Mouse (Mus musculus) thymus, postnatal 14 days (tissue): Measurements from ENCODE around the gene Dcaf7.

Experiments
- DNase-seq: peaks from one replicate; pipeline ENCODE4 v3.0.0; 2021

Dcaf7 gene

GRCm38 (mm10) chr11:106045780-106046179 lies 9.1 kb downstream of the Dcaf7 start:
- no peak for DNase-seq

- DNase-seq = no peak
These were observed 9.9 kb downstream of the Dcaf7 start for GRCm38 (mm10) chr11:106046584-106046983.

- DNase-seq = no peak
These were observed 17.2 kb downstream of the Dcaf7 start for GRCm38 (mm10) chr11:106053921-106054320.

DNA sequence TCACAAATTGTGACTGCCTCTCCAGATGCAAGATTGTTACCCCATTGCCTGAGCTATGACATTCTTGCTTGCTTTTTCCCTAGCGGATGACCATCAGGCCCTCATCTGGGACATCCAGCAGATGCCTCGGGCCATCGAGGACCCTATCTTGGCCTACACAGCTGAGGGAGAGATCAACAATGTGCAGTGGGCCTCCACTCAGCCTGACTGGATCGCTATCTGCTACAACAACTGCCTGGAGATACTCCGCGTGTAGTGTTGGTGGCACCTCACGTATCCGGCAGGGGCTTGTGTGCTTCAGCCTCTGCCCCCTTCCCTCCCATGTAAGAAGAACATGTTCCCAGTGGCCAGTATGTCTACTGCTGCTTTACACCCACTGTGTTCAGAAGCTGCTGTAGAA lies 17.9 kb downstream of the Dcaf7 start:
- DNase-seq = no peak

DNA sequence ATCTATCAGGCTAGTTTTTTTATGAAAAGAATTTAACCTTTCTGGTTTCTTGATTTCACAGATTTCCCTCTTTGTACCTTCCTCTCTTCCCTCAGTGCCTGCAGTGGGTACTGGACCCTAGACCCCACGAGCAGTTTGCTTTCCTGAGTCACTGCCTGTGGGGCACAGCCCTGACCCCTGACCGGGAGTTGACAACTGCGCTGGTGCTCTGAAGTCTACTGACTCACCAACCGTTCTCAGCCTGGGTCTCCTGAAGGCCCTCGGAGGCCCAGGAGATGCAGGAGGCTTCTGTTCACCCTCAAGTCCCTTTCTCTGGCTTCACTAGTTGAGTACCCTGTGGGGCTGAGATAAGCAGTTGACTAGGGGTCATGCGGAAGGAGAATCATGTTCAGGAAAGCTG lies 18.7 kb downstream of the Dcaf7 start:
- DNase-seq = no peak

GRCm38 (mm10) chr11:106056819-106057491 lies 20.3 kb downstream of the Dcaf7 start:
- DNase-seq = peak; percentile 66

DNA sequence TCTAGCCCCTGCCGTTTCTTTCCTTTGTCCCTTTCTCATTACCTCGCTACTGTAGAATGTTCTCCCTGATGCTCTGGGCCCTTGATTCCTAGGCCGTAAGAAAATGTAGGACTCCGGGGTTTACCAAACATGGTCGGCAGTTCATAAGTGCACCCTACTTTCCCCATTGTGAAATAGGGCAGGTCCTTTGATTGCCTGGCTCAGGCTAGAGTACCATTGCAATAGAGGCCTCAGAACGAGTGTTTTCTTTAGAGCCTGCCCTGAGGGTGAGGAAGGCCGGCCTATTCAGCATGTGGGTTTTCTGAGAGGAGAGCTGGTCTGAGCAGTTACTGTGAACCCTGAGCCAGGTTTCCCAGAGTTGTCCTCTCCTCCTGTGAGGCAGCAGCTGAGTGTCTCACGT lies 21.3 kb downstream of the Dcaf7 start:
- DNase-seq = no peak

- no peak for DNase-seq
These were observed 23.9 kb downstream of the Dcaf7 start for GRCm38 (mm10) chr11:106060549-106060948.

GRCm38 (mm10) chr11:106061311-106061710 lies 24.6 kb downstream of the Dcaf7 start:
- DNase-seq = no peak

DNA sequence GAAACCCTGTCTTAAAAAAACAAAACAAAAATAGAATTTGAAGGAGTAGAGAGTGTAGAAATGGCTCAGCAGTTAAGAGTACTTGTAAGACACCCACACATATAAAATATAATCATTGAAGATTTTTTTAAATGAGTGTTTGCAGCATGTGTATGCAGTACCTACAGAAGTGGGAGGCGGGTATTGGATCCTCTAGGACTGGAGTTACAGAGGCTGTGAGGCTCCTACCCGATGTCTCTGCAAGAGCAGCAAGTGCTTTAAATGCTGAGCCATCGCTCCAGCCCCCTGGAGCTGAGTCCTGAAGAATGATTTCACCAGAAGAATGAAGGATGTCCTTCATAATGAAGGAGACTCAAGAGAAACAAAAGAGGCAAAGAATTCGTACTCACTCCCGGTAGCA lies 27.1 kb downstream of the Dcaf7 start:
- no peak for DNase-seq

GRCm38 (mm10) chr11:106065073-106065922 lies 28.6 kb downstream of the Dcaf7 start:
- no peak for DNase-seq

GRCm38 (mm10) chr11:106065923-106066571 lies 29.4 kb downstream of the Dcaf7 start, which contains the start of gene Taco1:
Gene Taco1, plus strand, starts transcription at chr11:106066061.
- DNase-seq = peak; percentile 92

DNA sequence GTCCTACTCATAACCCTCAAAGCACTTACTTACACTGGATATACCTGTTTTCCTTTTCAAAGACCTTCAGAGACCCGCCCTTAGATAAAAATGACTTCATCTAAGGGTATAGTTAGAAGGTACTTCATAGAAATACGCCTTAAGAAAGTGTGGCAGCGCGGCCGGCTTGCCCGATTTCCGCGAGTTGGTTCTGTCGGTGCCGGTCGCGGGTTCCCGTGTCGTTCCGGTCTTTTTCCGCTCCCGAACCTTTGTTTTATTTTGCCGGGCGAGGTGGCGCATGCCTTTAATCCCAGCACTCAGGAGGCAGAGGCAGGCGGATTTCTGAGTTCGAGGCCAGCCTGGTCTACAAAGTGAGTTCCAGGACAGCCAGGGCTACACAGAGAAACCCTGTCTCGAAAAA lies 29.9 kb downstream of the Dcaf7 start:
- DNase-seq = peak; percentile 46

GRCm38 (mm10) chr11:106073774-106074173 lies 37.1 kb downstream of the Dcaf7 start:
- no peak for DNase-seq

DNA sequence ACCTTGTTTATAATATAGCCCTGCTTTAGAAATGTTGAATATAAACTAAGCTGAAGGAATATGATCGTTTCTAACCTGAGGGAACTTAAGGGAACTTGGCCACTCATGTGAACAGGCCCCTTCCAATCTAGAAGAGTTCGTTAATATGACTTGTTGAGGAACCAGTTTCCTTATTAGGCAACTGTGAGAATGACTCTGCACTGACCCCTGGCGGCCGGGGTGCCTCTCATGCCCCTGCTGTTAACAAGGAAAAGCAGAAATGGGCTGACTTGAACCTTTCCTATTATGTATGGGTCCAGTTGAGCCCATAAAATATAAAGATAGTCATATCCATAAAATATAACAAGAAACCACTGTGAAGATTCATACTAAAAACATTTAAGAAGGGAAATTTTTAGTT lies 39.6 kb downstream of the Dcaf7 start:
- peak; percentile 82 for DNase-seq

DNA sequence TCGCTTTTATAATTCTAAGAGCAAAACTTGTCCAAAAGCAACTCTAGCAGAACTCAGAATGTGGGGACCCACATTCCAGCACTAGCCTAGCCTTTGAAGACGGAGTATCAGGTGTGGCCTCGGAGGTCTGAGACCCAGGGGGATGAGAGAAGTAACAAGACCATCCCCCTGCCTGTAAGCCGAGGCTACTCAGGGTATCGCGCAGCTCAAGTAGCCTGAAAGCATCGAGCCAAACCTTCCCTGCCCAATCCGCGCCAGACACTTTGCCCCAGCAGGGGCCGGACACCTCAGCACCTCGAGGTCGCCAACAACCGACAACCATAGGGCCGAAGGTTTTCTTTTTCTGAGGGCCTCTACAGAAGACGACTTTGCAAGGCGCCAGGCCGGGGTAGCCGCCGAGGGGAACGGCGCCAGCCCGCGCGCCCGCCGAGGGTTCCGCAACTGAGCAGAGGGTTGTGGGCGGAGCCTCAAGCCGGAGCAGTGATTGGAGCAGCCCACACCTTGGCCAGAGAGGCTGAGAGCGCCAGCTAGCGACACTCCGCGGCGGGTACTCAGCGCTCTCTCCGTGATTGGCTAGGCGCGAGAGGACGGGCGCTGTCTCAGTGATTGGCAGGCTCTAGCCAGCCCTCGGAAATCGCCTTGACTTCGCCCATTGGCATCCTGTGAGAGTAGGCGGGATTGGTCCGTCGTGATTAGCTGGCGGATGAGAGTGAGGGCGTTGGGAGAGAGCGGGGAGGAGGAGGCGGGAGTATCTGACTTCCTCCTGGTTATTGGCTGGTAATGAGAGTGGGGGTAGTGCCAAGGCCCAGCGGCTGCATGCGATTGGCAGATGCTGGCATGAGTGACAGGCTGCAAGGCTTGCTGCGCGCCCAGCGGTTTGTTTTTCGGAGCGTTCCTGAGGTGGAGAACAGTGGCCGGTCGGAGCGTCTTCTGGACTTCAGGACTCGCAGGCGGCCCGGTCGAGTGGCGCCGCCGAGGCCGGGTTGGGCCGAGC lies 47.3 kb downstream of the Dcaf7 start, which contains the start of gene Map3k3:
Map3k3 (plus strand) TSS at position 906 of the 994 bp plus-strand sequence.
- DNase-seq = peak; percentile 99

- DNase-seq = peak; percentile 81
These were observed 48.4 kb downstream of the Dcaf7 start for GRCm38 (mm10) chr11:106084911-106085561.

GRCm38 (mm10) chr11:106098223-106098622 lies 61.6 kb downstream of the Dcaf7 start:
- peak; percentile 20 for DNase-seq

GRCm38 (mm10) chr11:106102866-106103265 lies 66.2 kb downstream of the Dcaf7 start:
- no peak for DNase-seq

GRCm38 (mm10) chr11:106106047-106106587 lies 69.4 kb downstream of the Dcaf7 start:
- DNase-seq = peak; percentile 20
